In genomic region chr12:90425276-90426063, GRCm38 (mm10) we compare ENCODE assay signal across 13 mouse cellular contexts.
DNase-seq lines count a peak whose midpoint lies in the region; ATAC-seq lines count a peak whose summit lies in the region.
"Had no signal": no experiment of that assay in that cellular context is flagged by ENCODE, and none has a peak within 500 bp of the region (broad histone marks: within the 10 kb centered on the region; RNA-seq: fewer than 3 reads in every experiment).

No protein-coding gene starts in this region.

- no peaks in the 10 kb centered on the region for H3K27me3 ChIP-seq in midbrain, embryonic 10.5 days (ENCODE audit: low read depth, poor library complexity, severe bottlenecking)
- H3K27me3 ChIP-seq: embryonic facial prominence, embryonic 15.5 days; liver, embryonic 15.5 days; megakaryocyte, embryonic 14.5 days; neural tube, embryonic 12.5 days had no signal

- H3K4me1 ChIP-seq in midbrain, embryonic 10.5 days = no peaks in the 10 kb centered on the region
- H3K4me1 ChIP-seq: embryonic facial prominence, embryonic 15.5 days; liver, embryonic 15.5 days; megakaryocyte, embryonic 14.5 days; neural tube, embryonic 12.5 days had no signal

- no peaks in the 10 kb centered on the region for H3K9me3 ChIP-seq in midbrain, embryonic 10.5 days (replicated peaks)
- H3K9me3 ChIP-seq: embryonic facial prominence, embryonic 15.5 days; liver, embryonic 15.5 days; neural tube, embryonic 12.5 days had no signal

- no peak for ATAC-seq in granulocyte monocyte progenitor cell, adult 5-6 weeks (replicated peaks; ENCODE audit: poor library complexity, severe bottlenecking)

- DNase-seq in heart, adult 11 months = peak; percentile 80
- no peak for DNase-seq in heart, adult 18-20 months
- DNase-seq in cerebellum, postnatal 14 days = peak; percentile 99
- DNase-seq in layer of hippocampus, postnatal 36 days = peak; percentile 33 to 42
- DNase-seq in right cerebral cortex, postnatal 36 days (ENCODE audit: low spot score in 2 of 2) = peak; percentile 1 to 6
- no peak for DNase-seq in adrenal gland, postnatal 10 days
- DNase-seq in midbrain, embryonic 10.5 days (ENCODE audit: low spot score) = no peak
- DNase-seq: kidney, postnatal 36 days had no signal

- WGBS in midbrain, embryonic 10.5 days = 83% methylated on average over 8 of the region's 8 CpGs

- no peak overlapping the region for H3K27ac ChIP-seq in midbrain, embryonic 10.5 days (replicated peaks)
- H3K27ac ChIP-seq: embryonic facial prominence, embryonic 15.5 days; liver, embryonic 15.5 days; neural tube, embryonic 12.5 days had no signal

- H3K36me3 ChIP-seq in midbrain, embryonic 10.5 days = no peaks in the 10 kb centered on the region
- H3K36me3 ChIP-seq: embryonic facial prominence, embryonic 15.5 days; liver, embryonic 15.5 days; neural tube, embryonic 12.5 days had no signal

- no peak overlapping the region for H3K4me3 ChIP-seq in midbrain, embryonic 10.5 days
- H3K4me3 ChIP-seq: embryonic facial prominence, embryonic 15.5 days; liver, embryonic 15.5 days; megakaryocyte, embryonic 14.5 days; neural tube, embryonic 12.5 days had no signal

Comparison
In these comparisons a context has a peak if more than half of its experiments do, and no peak if none do; other contexts are left out.
1. DNase-seq: peak in heart, adult 11 months (single experiment), cerebellum, postnatal 14 days (2 of 2), layer of hippocampus, postnatal 36 days (2 of 2) and right cerebral cortex, postnatal 36 days (2 of 2); none in heart, adult 18-20 months (0 of 2), adrenal gland, postnatal 10 days (single experiment) and midbrain, embryonic 10.5 days (single experiment).